Mouse (Mus musculus) left cerebral cortex, postnatal 36 days (tissue): ENCODE results near the gene Cxcl16. TPM values are rescaled to one million over a fixed set of nuclear protein-coding genes. Genes with fewer than 3 reads are reported as not detected.
"Not testable (repeated sequence)": the region's sequence is repeated elsewhere in the genome, so short reads cannot be mapped to it uniquely, and the experiment has no call there.

ENCODE experiments used
- DNase-seq, 2 experiments: peaks; one replicate each; pipeline ENCODE4 v3.0.0; 2021 to 2022; ENCODE audit warnings: low spot score in 2 of 2, mixed read lengths in 1 of 2
- intact Hi-C: fragments of 180-260 bp; cut with DNase I; formaldehyde crosslinking; loops from one replicate; pipeline ENCODE4 v1.15.1; 2025
- microRNA-seq: library from miRNA; unstranded; fragments of <30 nt; microRNA quantifications from one replicate; pipeline ENCODE4 v1.2.0, GENCODE M21; 2022
- total RNA-seq, 2 experiments: library from RNA; stranded (reverse); gene quantifications; 2 replicates each; pipeline ENCODE4 v1.2.3; 2021

Gene Cxcl16
- total RNA-seq, 2 experiments from 2014 or later = 0.94 to 1.0 TPM

- intact Hi-C loops = loop anchor here (5.0 to 10.0 kb wide), 2 partner anchors 76 to 323 kb away; partner anchors contain the start of gene Tm4sf5
- no peak for DNase-seq
Measured at GRCm38 (mm10) chr11:70431574-70431973, 28.2 kb downstream of the Cxcl16 start.

GRCm38 (mm10) chr11:70426598-70426997 lies 33.2 kb downstream of the Cxcl16 start:
- DNase-seq, intact Hi-C loops: not testable (repeated sequence)

- intact Hi-C loops = loop anchor here (10.0 kb wide), 2 partner anchors 205 to 345 kb away; partner anchors contain the start of gene Zfp3
- DNase-seq = no peak
Measured at GRCm38 (mm10) chr11:70419486-70419885, 40.3 kb downstream of the Cxcl16 start.

- DNase-seq = no peak
- intact Hi-C loops = loop anchor here (10.0 kb wide), 2 partner anchors 207 to 347 kb away; partner anchors contain the start of gene Zfp3
Measured at GRCm38 (mm10) chr11:70418199-70418598, 41.6 kb downstream of the Cxcl16 start.

GRCm38 (mm10) chr11:70413961-70414360 lies 45.8 kb downstream of the Cxcl16 start:
- intact Hi-C loops = loop anchor here (5.0 to 10.0 kb wide), 3 partner anchors 93 to 351 kb away; partner anchors contain the start of genes Tm4sf5 and Zfp3
- peak; percentile 39 to 62 for DNase-seq

DNA sequence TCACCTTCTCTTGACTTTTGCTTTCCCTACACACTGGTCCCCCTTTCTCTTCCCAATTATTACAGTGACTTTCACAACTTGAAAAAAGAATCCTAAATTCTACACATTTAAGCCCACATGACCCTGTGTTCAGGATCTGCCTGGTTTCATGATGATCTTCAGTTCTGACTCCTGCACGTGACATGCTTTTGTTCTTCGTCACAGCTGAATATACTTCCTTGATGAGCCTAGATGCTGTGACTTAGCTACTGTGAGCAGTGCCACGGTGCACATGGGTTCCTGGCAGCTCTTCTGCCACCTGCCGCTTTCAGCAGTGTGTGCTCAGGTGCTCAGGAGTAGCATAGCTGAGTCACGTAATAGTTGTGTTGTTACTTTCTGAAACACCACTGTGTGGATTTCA lies 47.2 kb downstream of the Cxcl16 start:
- intact Hi-C loops = loop anchor here (5.0 to 10.0 kb wide), 3 partner anchors 95 to 352 kb away; partner anchors contain the start of genes Tm4sf5 and Zfp3
- DNase-seq = no peak

DNA sequence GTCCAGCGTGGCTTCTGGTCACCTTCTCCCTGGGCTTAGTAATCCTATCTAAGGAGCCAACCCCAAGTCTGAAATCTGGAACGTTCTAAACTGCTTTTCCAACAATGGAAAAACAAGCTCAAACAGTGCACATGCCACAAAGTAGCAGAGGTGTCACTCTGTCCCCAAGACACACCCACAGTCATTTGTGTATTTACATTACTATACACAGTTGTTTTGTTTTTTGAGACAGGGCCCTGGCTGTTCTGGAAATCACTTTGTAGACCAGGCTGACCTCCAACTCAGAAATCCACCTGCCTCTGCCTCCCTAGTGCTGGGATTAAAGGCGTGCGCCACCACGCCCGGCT lies 49.5 kb downstream of the Cxcl16 start:
- intact Hi-C loops = loop anchor here (5.0 to 10.0 kb wide), 3 partner anchors 97 to 355 kb away; partner anchors contain the start of genes Tm4sf5 and Zfp3
- no peak for DNase-seq

DNA sequence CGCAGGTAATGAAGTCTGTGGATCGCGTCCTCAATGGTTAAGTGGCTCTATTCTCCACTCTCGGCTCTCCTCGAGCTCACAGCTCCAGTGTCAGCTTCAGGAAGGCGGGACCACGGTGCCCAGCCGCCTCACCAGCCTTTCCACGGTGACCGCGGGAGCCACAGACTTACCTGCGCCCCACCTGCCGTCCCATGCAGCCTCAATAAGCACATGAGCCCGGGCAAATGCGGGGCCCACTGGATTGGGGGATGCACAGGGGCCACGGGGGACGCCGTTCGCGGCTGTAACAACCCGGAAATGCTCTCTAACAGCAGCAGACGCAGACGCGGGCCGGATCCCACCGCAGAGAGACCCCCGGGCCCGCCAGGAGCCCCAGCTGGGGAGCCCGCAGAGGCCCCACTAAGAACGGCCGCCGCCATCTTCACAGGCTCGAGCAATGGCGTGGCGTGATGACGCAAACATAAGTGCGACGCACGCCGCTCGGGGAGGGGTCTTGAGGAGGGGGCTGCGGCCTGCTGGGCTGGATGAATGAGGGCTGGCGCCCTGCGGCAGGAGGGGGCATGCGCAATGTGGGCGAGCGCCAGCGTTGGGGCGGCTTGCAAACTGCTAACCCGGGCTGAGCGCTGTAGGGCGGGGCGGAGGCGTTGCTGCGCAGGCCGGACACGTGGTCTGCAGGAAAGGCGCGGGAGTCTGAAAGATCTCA lies 50.0 kb downstream of the Cxcl16 start, which contains the start of gene Pelp1:
Gene Pelp1 (minus strand): TSS at position 438 of the 703 bp plus-strand sequence.
- intact Hi-C loops = loop anchor here (5.0 to 10.0 kb wide), 3 partner anchors 98 to 355 kb away; partner anchors contain the start of genes Tm4sf5 and Zfp3
- peak; percentile 90 to 92 for DNase-seq

Small RNA genes lying within 50 kb of the gene (microRNA-seq; reads per million reads assigned to microRNA genes)
- gene Mir7115 = 1.8 reads per million

Other genes with a start within 250 kb of the Cxcl16 start
- gene Slc16a11, start 247.2 kb downstream of the Cxcl16 start, total RNA-seq = 10 to 100 TPM; 30.7 to 38.2 TPM
- 1 to 10 TPM; 7.2 to 8.1 TPM for gene Slc16a13, start 238.9 kb downstream of the Cxcl16 start, total RNA-seq
- gene Bcl6b, start 230.2 kb downstream of the Cxcl16 start, total RNA-seq = 1 to 10 TPM; 1.7 to 1.8 TPM
- gene 0610010K14Rik, start 222.1 kb downstream of the Cxcl16 start, total RNA-seq = 10 to 100 TPM; 46.9 to 50.3 TPM
- gene Gm21988, start 220.2 kb downstream of the Cxcl16 start, total RNA-seq = 1 to 10 TPM; 5.3 to 6.4 TPM
- 100 to 1,000 TPM; 246 to 287 TPM for gene Rnasek, start 220.1 kb downstream of the Cxcl16 start, total RNA-seq
- gene Alox12, start 204.6 kb downstream of the Cxcl16 start, total RNA-seq = under 1 TPM; 0.25 to 0.43 TPM
- under 1 TPM; 0.17 to 0.54 TPM for gene Alox12e, start 137.4 kb downstream of the Cxcl16 start, total RNA-seq
- gene Alox15, start 108.0 kb downstream of the Cxcl16 start, total RNA-seq = under 1 TPM in 1 of 2 experiments, not detected in 1; 0.39 TPM
- gene Pelp1, start 50.0 kb downstream of the Cxcl16 start, total RNA-seq = 10 to 100 TPM; 35.5 to 37.0 TPM
- gene Arrb2, start 27.3 kb downstream of the Cxcl16 start, total RNA-seq = 10 to 100 TPM; 55.5 to 76.0 TPM
- gene Med11, start 8.1 kb downstream of the Cxcl16 start, total RNA-seq = 10 to 100 TPM; 14.0 to 16.7 TPM
- under 1 TPM; 0.12 to 0.86 TPM for gene Zmynd15, start 551 bp downstream of the Cxcl16 start, total RNA-seq
- gene Tm4sf5, start 45.3 kb upstream of the Cxcl16 start, total RNA-seq = not detected
- not detected for gene Vmo1, start 54.6 kb upstream of the Cxcl16 start, total RNA-seq
- gene Gltpd2, start 59.2 kb upstream of the Cxcl16 start, total RNA-seq = not detected
- gene Psmb6, start 65.4 kb upstream of the Cxcl16 start, total RNA-seq = 100 to 1,000 TPM; 164 to 187 TPM
- not detected for gene Gm40193, start 73.0 kb upstream of the Cxcl16 start, total RNA-seq
- 10 to 100 TPM; 14.5 to 20.7 TPM for gene Pld2, start 80.1 kb upstream of the Cxcl16 start, total RNA-seq
- gene Mink1, start 102.9 kb upstream of the Cxcl16 start, total RNA-seq = 100 to 1,000 TPM; 380 to 465 TPM
- gene 4930544D05Rik, start 155.9 kb upstream of the Cxcl16 start, total RNA-seq = not detected
- not detected for gene Chrne, start 159.2 kb upstream of the Cxcl16 start, total RNA-seq
- gene Gp1ba, start 179.1 kb upstream of the Cxcl16 start, total RNA-seq = not detected
- 10 to 100 TPM; 78.6 to 87.8 TPM for gene Rnf167, start 187.3 kb upstream of the Cxcl16 start, total RNA-seq
- 100 to 1,000 TPM; 113 to 125 TPM for gene Slc25a11, start 187.5 kb upstream of the Cxcl16 start, total RNA-seq
- gene Pfn1, start 194.7 kb upstream of the Cxcl16 start, total RNA-seq = 100 to 1,000 TPM; 217 to 244 TPM
- gene Eno3, start 197.2 kb upstream of the Cxcl16 start, total RNA-seq = 1 to 10 TPM; 9.5 to 9.6 TPM
- gene Spag7, start 209.4 kb upstream of the Cxcl16 start, total RNA-seq = 10 to 100 TPM; 52.5 to 57.8 TPM
- gene Camta2, start 228.1 kb upstream of the Cxcl16 start, total RNA-seq = 100 to 1,000 TPM; 232 to 256 TPM
- 1 to 10 TPM; 1.8 to 1.9 TPM for gene Inca1, start 240.2 kb upstream of the Cxcl16 start, total RNA-seq
- 10 to 100 TPM; 58.9 to 59.3 TPM for gene Kif1c, start 240.6 kb upstream of the Cxcl16 start, total RNA-seq